Mouse (Mus musculus) megakaryocyte, embryonic 14.5 days (primary cell): ENCODE results near the gene Dock7.

Experiments used
- FLI1 ChIP-seq: IDR thresholded peaks from 2 replicates; pipeline ENCODE4 v1.6.1; 2012; ENCODE audit warnings: low read length, inconsistent platforms, mixed read lengths
- GATA1 ChIP-seq: IDR thresholded peaks from 3 replicates; pipeline ENCODE4 v1.6.1; 2012; ENCODE audit warnings: mixed read lengths, low read length, inconsistent platforms, borderline replicate concordance

DNA sequence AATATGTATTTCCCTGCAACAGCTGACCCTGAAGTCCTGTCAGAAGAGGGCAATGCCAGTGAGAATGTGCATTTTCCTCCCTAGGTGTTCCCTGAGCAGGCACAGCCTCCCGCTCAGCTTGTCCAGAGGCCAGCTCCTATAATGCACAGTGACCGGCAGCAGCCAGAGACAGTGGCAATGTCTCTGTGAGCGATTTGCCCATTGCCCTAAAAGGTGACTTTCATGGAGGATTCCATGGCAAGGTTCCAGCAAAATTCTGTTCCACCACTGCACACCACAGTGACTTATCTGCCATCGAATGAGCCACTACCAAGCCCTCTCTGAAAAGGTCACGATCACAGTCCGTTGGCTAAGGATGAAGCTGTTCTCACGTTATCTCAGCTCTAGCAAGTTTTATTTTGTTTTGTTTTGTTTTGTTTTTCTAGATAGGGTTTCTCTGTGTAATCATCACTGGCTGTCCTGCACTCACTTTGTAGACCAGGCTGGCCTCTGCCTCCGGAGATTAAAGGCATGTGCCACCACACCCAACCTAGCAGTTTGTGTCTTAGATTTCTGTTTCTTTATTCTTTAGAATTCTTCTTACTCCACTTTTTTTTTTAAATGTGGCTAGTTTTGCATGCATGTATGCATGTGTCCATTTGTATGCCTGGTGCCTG, 17.4 kb upstream of the Dock7 start:
- TF ChIP-seq FLI1, result no peak
- no peak for TF ChIP-seq GATA1
